Mouse (Mus musculus) hindbrain, embryonic 15.5 days (tissue): ENCODE measurements around the gene Pid1. TPM values are rescaled to one million over a fixed set of nuclear protein-coding genes. Genes with fewer than 3 reads are reported as not detected.
A peak's percentile ranks its signal among the peaks of the same experiment; 100 is the strongest.
"Not testable (repeated sequence)": the region's sequence is repeated elsewhere in the genome, so short reads cannot be mapped to it uniquely, and the experiment has no call there.

ENCODE experiments used
- ATAC-seq: fragments of 200-750 bp; cut with Nextera tagmentation; 2 replicates; pipeline ENCODE4 v1.8.0; 2017; ENCODE audit warnings: low read depth, moderate number of reproducible peaks, moderate TSS enrichment; ENCODE audit not compliant: low FRiP score
- H3K27ac ChIP-seq: fragments of 300-500 bp; sonication (generic); replicated peaks from 2 replicates; pipeline ENCODE4 v1.5.1; 2015; ENCODE audit warnings: mild to moderate bottlenecking, inconsistent platforms
- H3K27me3 ChIP-seq: fragments of 300-500 bp; sonication (generic); 2 replicates; pipeline ENCODE4 v1.6.1; 2015; ENCODE audit warnings: control low read depth, inconsistent platforms
- H3K36me3 ChIP-seq: fragments of 300-500 bp; sonication (generic); 2 replicates; pipeline ENCODE4 v1.6.1; 2015; ENCODE audit warnings: control low read depth, inconsistent platforms
- H3K4me1 ChIP-seq: fragments of 300-500 bp; sonication (generic); replicated peaks from 2 replicates; pipeline ENCODE4 v1.6.1; 2015; ENCODE audit warnings: control low read depth, inconsistent platforms
- H3K4me2 ChIP-seq: fragments of 300-500 bp; sonication (generic); 2 replicates; pipeline ENCODE4 v1.6.1; 2015; ENCODE audit warnings: moderate library complexity, mild to moderate bottlenecking, inconsistent platforms
- H3K4me3 ChIP-seq: fragments of 300-500 bp; sonication (generic); 2 replicates; pipeline ENCODE4 v1.5.1; 2015; ENCODE audit warnings: mild to moderate bottlenecking, inconsistent platforms
- H3K9ac ChIP-seq: fragments of 300-500 bp; sonication (generic); 2 replicates; pipeline ENCODE4 v1.6.1; 2015; ENCODE audit warnings: inconsistent platforms
- H3K9me3 ChIP-seq: fragments of 300-500 bp; sonication (generic); 2 replicates; pipeline ENCODE4 v1.6.1; 2016; ENCODE audit warnings: control low read depth, inconsistent platforms
- WGBS: fragments of 180-500 bp; shearing (Covaris S2); methylation state at CpG from one replicate; pipeline ENCODE4 v1.1.7; 2015; 5-methylcytosine and 5-hydroxymethylcytosine counted together
- polyA plus RNA-seq: library from polyadenylated mRNA; unstranded; fragments of >200 nt; fragmentation: Nextera tagmentation; extraction: Ambion mirVana; gene quantifications from 2 replicates; pipeline ENCODE4 v1.2.1, GENCODE M21; 2015

The Pid1 gene
- polyA plus RNA-seq, 1 experiment from 2014 or later, result 118 TPM

GRCm38 (mm10) chr1:84347796-84348476 is 16.0 kb downstream of the Pid1 start:
- no peaks in the 10 kb centered on the region for H3K27me3 ChIP-seq
- ATAC-seq, result no peak
- no peak overlapping the region for H3K4me3 ChIP-seq
- H3K4me2 ChIP-seq, result no peak overlapping the region
- WGBS, result 79% methylated on average over 3 of the region's 3 CpGs
- no peak overlapping the region for H3K27ac ChIP-seq
- no peak overlapping the region for H3K9ac ChIP-seq
- H3K9me3 ChIP-seq, result no peaks in the 10 kb centered on the region
- H3K36me3 ChIP-seq, result no peaks in the 10 kb centered on the region
- no peaks in the 10 kb centered on the region for H3K4me1 ChIP-seq

- not testable (repeated sequence) for ATAC-seq, H3K27ac ChIP-seq, H3K4me2 ChIP-seq, H3K9ac ChIP-seq, H3K4me1 ChIP-seq, H3K4me3 ChIP-seq, H3K27me3 ChIP-seq, H3K36me3 ChIP-seq, H3K9me3 ChIP-seq
- WGBS, result 21% methylated on average over 3 of the region's 3 CpGs
Observed at GRCm38 (mm10) chr1:84332797-84333196, 31.2 kb downstream of the Pid1 start.

- WGBS, result 88% methylated on average over 12 of the region's 12 CpGs
- not testable (repeated sequence) for H3K9ac ChIP-seq
Observed at GRCm38 (mm10) chr1:84331861-84332260, 32.1 kb downstream of the Pid1 start.

GRCm38 (mm10) chr1:84325309-84325708 is 38.7 kb downstream of the Pid1 start:
- Histone ChIP-seq H3K4me2 (no peak overlapping the region), H3K9me3 (no peaks in the 10 kb centered on the region), H3K27me3 (no peaks in the 10 kb centered on the region), H3K9ac (no peak overlapping the region), H3K4me3 (no peak overlapping the region), H3K4me1 (peaks cover 4% of the 10 kb centered on the region; the same call in 1 of the 2 replicates), H3K27ac (no peak overlapping the region), H3K36me3 (no peaks in the 10 kb centered on the region)
- no peak for ATAC-seq
- WGBS, result 27% methylated on average over 3 of the region's 3 CpGs

More at GRCm38 (mm10) chr1:84331861-84332260, 32.1 kb downstream of the Pid1 start:
- not testable (repeated sequence) for ATAC-seq, H3K9me3 ChIP-seq, H3K4me3 ChIP-seq, H3K4me2 ChIP-seq, H3K27me3 ChIP-seq, H3K4me1 ChIP-seq, H3K27ac ChIP-seq, H3K36me3 ChIP-seq

- ATAC-seq, result no peak
- H3K4me2 ChIP-seq, result no peak overlapping the region
- H3K4me1 ChIP-seq, result peaks cover 4% of the 10 kb centered on the region; the same call in 1 of the 2 replicates
- no peak overlapping the region for H3K9ac ChIP-seq
- no peaks in the 10 kb centered on the region for H3K27me3 ChIP-seq
- 59% methylated on average over 4 of the region's 4 CpGs for WGBS
- no peaks in the 10 kb centered on the region for H3K36me3 ChIP-seq
- no peaks in the 10 kb centered on the region for H3K9me3 ChIP-seq
- H3K27ac ChIP-seq, result no peak overlapping the region
- H3K4me3 ChIP-seq, result no peak overlapping the region
Observed at GRCm38 (mm10) chr1:84321327-84321726, 42.7 kb downstream of the Pid1 start.

- no peak for ATAC-seq
- Histone ChIP-seq H3K27ac (no peak overlapping the region), H3K9me3 (no peaks in the 10 kb centered on the region), H3K4me3 (no peak overlapping the region), H3K9ac (no peak overlapping the region), H3K36me3 (no peaks in the 10 kb centered on the region), H3K27me3 (no peaks in the 10 kb centered on the region), H3K4me2 (no peak overlapping the region), H3K4me1 (no peaks in the 10 kb centered on the region)
- WGBS, result 90% methylated on average over 1 of the region's 1 CpGs
Observed at GRCm38 (mm10) chr1:84318569-84318968, 45.4 kb downstream of the Pid1 start.

- Histone ChIP-seq H3K4me2 (no peak overlapping the region), H3K27ac (no peak overlapping the region), H3K9me3 (no peaks in the 10 kb centered on the region), H3K4me1 (no peaks in the 10 kb centered on the region), H3K9ac (no peak overlapping the region), H3K36me3 (no peaks in the 10 kb centered on the region), H3K4me3 (no peak overlapping the region), H3K27me3 (no peaks in the 10 kb centered on the region)
- WGBS, result 87% methylated on average over 1 of the region's 1 CpGs
- ATAC-seq, result no peak
Observed at GRCm38 (mm10) chr1:84317827-84318226, 46.2 kb downstream of the Pid1 start.

- H3K27ac ChIP-seq, result no peak overlapping the region
- ATAC-seq, result no peak
- H3K27me3 ChIP-seq, result no peaks in the 10 kb centered on the region
- H3K4me3 ChIP-seq, result no peak overlapping the region
- no peak overlapping the region for H3K4me2 ChIP-seq
- no peaks in the 10 kb centered on the region for H3K9me3 ChIP-seq
- no peaks in the 10 kb centered on the region for H3K4me1 ChIP-seq
- H3K36me3 ChIP-seq, result no peaks in the 10 kb centered on the region
- no peak overlapping the region for H3K9ac ChIP-seq
- 79% methylated on average over 2 of the region's 2 CpGs for WGBS
Observed at GRCm38 (mm10) chr1:84309966-84310460, 54.0 kb downstream of the Pid1 start.

GRCm38 (mm10) chr1:84305713-84306421 is 58.1 kb downstream of the Pid1 start:
- Histone ChIP-seq H3K4me2 (no peak overlapping the region), H3K4me3 (no peak overlapping the region), H3K9me3 (no peaks in the 10 kb centered on the region), H3K4me1 (no peaks in the 10 kb centered on the region), H3K9ac (no peak overlapping the region), H3K27ac (no peak overlapping the region), H3K36me3 (no peaks in the 10 kb centered on the region), H3K27me3 (no peaks in the 10 kb centered on the region)
- whole genome bisulfite sequencing, result 82% methylated on average over 16 of the region's 16 CpGs
- no peak for ATAC-seq

- Histone ChIP-seq H3K4me3 (no peak overlapping the region), H3K9ac (no peak overlapping the region), H3K9me3 (no peaks in the 10 kb centered on the region), H3K4me1 (no peaks in the 10 kb centered on the region), H3K36me3 (no peaks in the 10 kb centered on the region), H3K4me2 (no peak overlapping the region), H3K27me3 (no peaks in the 10 kb centered on the region), H3K27ac (no peak overlapping the region)
- 75% methylated on average over 3 of the region's 3 CpGs for WGBS
- no peak for ATAC-seq
Observed at GRCm38 (mm10) chr1:84302788-84303187, 61.2 kb downstream of the Pid1 start.

GRCm38 (mm10) chr1:84299719-84300118 is 64.3 kb downstream of the Pid1 start:
- Histone ChIP-seq H3K36me3 (no peaks in the 10 kb centered on the region), H3K4me3 (no peak overlapping the region), H3K4me2 (no peak overlapping the region), H3K9ac (no peak overlapping the region), H3K9me3 (no peaks in the 10 kb centered on the region), H3K27me3 (no peaks in the 10 kb centered on the region), H3K4me1 (no peaks in the 10 kb centered on the region), H3K27ac (no peak overlapping the region)
- ATAC-seq, result no peak
- 81% methylated on average over 1 of the region's 1 CpGs for WGBS

GRCm38 (mm10) chr1:84286682-84287111 is 77.3 kb downstream of the Pid1 start:
- Histone ChIP-seq H3K4me3 (no peak overlapping the region), H3K4me1 (peaks cover 40% of the 10 kb centered on the region)
- peak; percentile 54; the same call in 1 of the 2 replicates for ATAC-seq

More at GRCm38 (mm10) chr1:84286682-84287111, 77.3 kb downstream of the Pid1 start:
- H3K27ac ChIP-seq, result 0 out of 2 replicates have a peak overlapping the region, but pooled peaks have one; percentile 31
- H3K36me3 ChIP-seq, result no peaks in the 10 kb centered on the region
- no peaks in the 10 kb centered on the region for H3K27me3 ChIP-seq
- no peaks in the 10 kb centered on the region for H3K9me3 ChIP-seq
- H3K9ac ChIP-seq, result no peak overlapping the region
- peak overlapping the region; percentile 39 for H3K4me2 ChIP-seq
- WGBS, result 21% methylated on average over 6 of the region's 6 CpGs
